8 mouse cellular contexts compared by ENCODE assay signal in the genomic region with DNA sequence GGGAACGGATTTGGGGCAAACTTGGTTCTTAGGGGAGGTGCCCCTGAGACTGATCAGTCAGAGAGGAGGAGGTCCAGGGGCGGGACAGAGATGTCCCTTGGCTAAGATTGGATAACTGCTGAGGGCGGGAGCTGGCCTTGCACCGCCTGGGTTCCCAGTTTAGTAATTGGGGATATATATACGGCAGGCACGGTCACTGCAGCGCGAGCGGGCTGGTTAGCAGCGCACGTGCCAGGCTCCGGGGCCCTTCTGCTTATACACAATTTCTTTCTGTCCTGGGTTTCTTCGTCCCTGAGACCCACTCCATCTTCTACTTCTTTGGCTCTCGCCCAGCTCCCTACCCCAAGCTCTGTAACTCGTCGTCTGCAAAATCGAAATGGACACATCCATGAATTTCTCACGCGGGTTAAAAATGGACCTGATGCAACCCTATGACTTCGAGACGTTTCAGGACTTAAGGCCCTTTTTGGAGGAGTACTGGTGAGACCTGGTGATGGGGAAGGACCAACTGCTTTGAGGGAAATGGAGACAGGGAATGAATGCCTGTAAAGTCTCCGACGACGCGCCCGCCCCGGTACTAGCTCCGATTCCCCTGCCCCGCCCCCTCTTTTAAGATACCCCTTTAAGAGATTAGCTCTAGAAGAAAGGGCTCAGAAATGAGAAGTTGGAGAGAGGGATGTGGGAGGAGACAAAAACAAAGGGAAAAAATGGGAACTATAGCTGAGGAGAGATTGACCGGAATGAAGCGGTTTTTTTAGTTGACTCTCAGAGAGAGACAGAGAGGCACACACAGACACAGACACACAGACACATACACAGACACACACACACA. TPM values are rescaled to one million over a fixed set of nuclear protein-coding genes. Genes with fewer than 3 reads are reported as not detected.
DNase-seq lines count a peak whose midpoint lies in the region; ATAC-seq lines count a peak whose summit lies in the region.

Elovl3 (plus strand) TSS at position 204 of the 832 bp plus-strand sequence.

- H3K27me3 ChIP-seq in forebrain, embryonic 14.5 days (replicated peaks; ENCODE audit: control insufficient read depth, insufficient read depth, low read length) = peaks cover 54% of the 10 kb centered on the region
- H3K27me3 ChIP-seq in hindbrain, embryonic 13.5 days = peaks cover 76% of the 10 kb centered on the region
- peaks cover 80% of the 10 kb centered on the region for H3K27me3 ChIP-seq in liver, embryonic 13.5 days
- peaks cover 34% of the 10 kb centered on the region for H3K27me3 ChIP-seq in neural tube, embryonic 14.5 days (ENCODE audit: control insufficient read depth, insufficient read depth, low read length)

- H3K4me1 ChIP-seq in forebrain, embryonic 14.5 days (ENCODE audit: control insufficient read depth, insufficient read depth, low read length) = peaks cover 16% of the 10 kb centered on the region
- H3K4me1 ChIP-seq in hindbrain, embryonic 13.5 days (replicated peaks) = peaks cover 24% of the 10 kb centered on the region
- peaks cover 23% of the 10 kb centered on the region for H3K4me1 ChIP-seq in liver, embryonic 13.5 days (replicated peaks)
- H3K4me1 ChIP-seq in neural tube, embryonic 14.5 days (ENCODE audit: control insufficient read depth, insufficient read depth, low read length) = peaks cover 10% of the 10 kb centered on the region; the same call in 1 of the 2 replicates

- DNase-seq in ovary, adult 18-20 months (ENCODE audit: low spot score) = peak; percentile 57
- DNase-seq in ovary, postnatal 14 days (ENCODE audit: low spot score) = no peak
- peak; percentile 45 for DNase-seq in forebrain, embryonic 14.5 days (ENCODE audit: low spot score)
- peak; percentile 26 for DNase-seq in liver, embryonic 13.5 days
- DNase-seq in cerebellum, postnatal 36 days = no peak
- no peak for DNase-seq in thymus, adult 18-20 months

- H3K4me3 ChIP-seq in forebrain, embryonic 14.5 days (ENCODE audit: low read depth, low read length) = peak within 1 kb of the TSS; percentile 9; the same call in 1 of the 2 replicates
- peak within 1 kb of the TSS; percentile 12; the same call in 1 of the 2 replicates for H3K4me3 ChIP-seq in hindbrain, embryonic 13.5 days
- peak within 1 kb of the TSS; percentile 27 for H3K4me3 ChIP-seq in liver, embryonic 13.5 days (replicated peaks)
- H3K4me3 ChIP-seq in neural tube, embryonic 14.5 days (ENCODE audit: low read depth, low read length) = no peak within 1 kb of the TSS

- ATAC-seq in forebrain, embryonic 14.5 days = no peak; the same call in 1 of the 2 replicates
- ATAC-seq in hindbrain, embryonic 13.5 days (ENCODE audit: low FRiP score) = no peak
- ATAC-seq in liver, embryonic 13.5 days (ENCODE audit: low read depth) = peak; percentile 65
- ATAC-seq in neural tube, embryonic 14.5 days (ENCODE audit: low read depth) = no peak

- H3K9me3 ChIP-seq in forebrain, embryonic 14.5 days (replicated peaks; ENCODE audit: control insufficient read depth, low read length) = no peaks in the 10 kb centered on the region
- no peaks in the 10 kb centered on the region for H3K9me3 ChIP-seq in hindbrain, embryonic 13.5 days
- no peaks in the 10 kb centered on the region for H3K9me3 ChIP-seq in liver, embryonic 13.5 days (replicated peaks)
- no peaks in the 10 kb centered on the region for H3K9me3 ChIP-seq in neural tube, embryonic 14.5 days (ENCODE audit: control insufficient read depth, low read length)

- H3K9ac ChIP-seq in forebrain, embryonic 14.5 days (ENCODE audit: low read length) = peak within 1 kb of the TSS; percentile 2; the same call in 1 of the 2 replicates
- H3K9ac ChIP-seq in hindbrain, embryonic 13.5 days = no peak within 1 kb of the TSS
- H3K9ac ChIP-seq in liver, embryonic 13.5 days = no peak within 1 kb of the TSS
- no peak within 1 kb of the TSS for H3K9ac ChIP-seq in neural tube, embryonic 14.5 days (replicated peaks; ENCODE audit: low read depth, low read length)

- H3K36me3 ChIP-seq in forebrain, embryonic 14.5 days (ENCODE audit: control insufficient read depth, insufficient read depth, low read length) = no peaks in the 10 kb centered on the region
- no peaks in the 10 kb centered on the region for H3K36me3 ChIP-seq in hindbrain, embryonic 13.5 days
- no peaks in the 10 kb centered on the region for H3K36me3 ChIP-seq in liver, embryonic 13.5 days
- no peaks in the 10 kb centered on the region for H3K36me3 ChIP-seq in neural tube, embryonic 14.5 days (ENCODE audit: control insufficient read depth, insufficient read depth, low read length)

- WGBS in forebrain, embryonic 14.5 days = under 1% methylated on average over 31 of the region's 31 CpGs
- WGBS in hindbrain, embryonic 13.5 days = 2% methylated on average over 31 of the region's 31 CpGs
- 2% methylated on average over 31 of the region's 31 CpGs for WGBS in liver, embryonic 13.5 days (ENCODE audit: insufficient replicate concordance)
- 3% methylated on average over 31 of the region's 31 CpGs for WGBS in neural tube, embryonic 14.5 days

- H3K4me2 ChIP-seq in forebrain, embryonic 14.5 days (ENCODE audit: low read length) = peak within 1 kb of the TSS; percentile 33
- H3K4me2 ChIP-seq in hindbrain, embryonic 13.5 days = peak within 1 kb of the TSS; percentile 15; the same call in 1 of the 2 replicates
- H3K4me2 ChIP-seq in liver, embryonic 13.5 days = peak within 1 kb of the TSS; percentile 57
- peak within 1 kb of the TSS; percentile 26; the same call in 1 of the 2 replicates for H3K4me2 ChIP-seq in neural tube, embryonic 14.5 days (ENCODE audit: low read depth, low read length)

- H3K27ac ChIP-seq in forebrain, embryonic 14.5 days (ENCODE audit: low read depth, low read length) = no peak within 1 kb of the TSS
- no peak within 1 kb of the TSS for H3K27ac ChIP-seq in hindbrain, embryonic 13.5 days
- H3K27ac ChIP-seq in liver, embryonic 13.5 days = no peak within 1 kb of the TSS
- no peak within 1 kb of the TSS for H3K27ac ChIP-seq in neural tube, embryonic 14.5 days (ENCODE audit: low read depth, low read length)

RNA-seq across cellular contexts. Expression of gene Elovl3, which starts in this region (rescaled TPM):
- polyA plus RNA-seq in forebrain, embryonic 14.5 days (2014; fragmentation: Nextera tagmentation; extraction: Ambion mirVana) = not detected in 2 replicates
- not detected in 2 replicates for polyA plus RNA-seq in hindbrain, embryonic 13.5 days (2015; fragmentation: Nextera tagmentation; extraction: Ambion mirVana)
- polyA plus RNA-seq in liver, embryonic 13.5 days (2015; fragmentation: Nextera tagmentation; extraction: Ambion mirVana) = 0.07 TPM in 1 of 2 replicates, not detected in the other
- not detected in 2 replicates for polyA plus RNA-seq in neural tube, embryonic 14.5 days (2014; fragmentation: Nextera tagmentation; extraction: Ambion mirVana)

Comparison
In these comparisons a context has a peak if more than half of its experiments do, and no peak if none do; other contexts are left out.
1. Peak in DNase-seq, H3K4me3 ChIP-seq, H3K9ac ChIP-seq and H3K4me2 ChIP-seq in forebrain, embryonic 14.5 days; RNA of the gene not detected or under 1 TPM.
2. Peak in DNase-seq, ATAC-seq, H3K4me3 ChIP-seq and H3K4me2 ChIP-seq in liver, embryonic 13.5 days; RNA of the gene not detected or under 1 TPM.